Mouse (Mus musculus): ENCODE measurements around the gene Ppm1l. TPM values are rescaled to one million over a fixed set of nuclear protein-coding genes. Genes with fewer than 3 reads are reported as not detected.

Ppm1l gene
- total RNA-seq, 2 experiments from 2014 or later = 77.3 to 84.5 TPM

GRCm38 (mm10) chr3:69429319-69429718, 112.7 kb downstream of the Ppm1l start:
- no peak for DNase-seq (ENCODE audit: low spot score in 2 of 2)

GRCm38 (mm10) chr3:69433580-69433979, 116.9 kb downstream of the Ppm1l start:
- DNase-seq (ENCODE audit: low spot score in 2 of 2) = no peak

- DNase-seq (ENCODE audit: low spot score in 2 of 2) = peak; percentile 34 to 35
Observed at GRCm38 (mm10) chr3:69438773-69439514, 122.3 kb downstream of the Ppm1l start.

GRCm38 (mm10) chr3:69440761-69441160, 124.1 kb downstream of the Ppm1l start:
- DNase-seq (ENCODE audit: low spot score in 2 of 2) = no peak

- no peak for DNase-seq (ENCODE audit: low spot score in 2 of 2)
Observed at GRCm38 (mm10) chr3:69446989-69447388, 130.3 kb downstream of the Ppm1l start.

- no peak for DNase-seq (ENCODE audit: low spot score in 2 of 2)
Observed at GRCm38 (mm10) chr3:69449041-69449440, 132.4 kb downstream of the Ppm1l start.

GRCm38 (mm10) chr3:69454330-69454729, 137.7 kb downstream of the Ppm1l start:
- DNase-seq (ENCODE audit: low spot score in 2 of 2) = no peak

- DNase-seq (ENCODE audit: low spot score in 2 of 2) = no peak
Observed at GRCm38 (mm10) chr3:69456071-69456470, 139.4 kb downstream of the Ppm1l start.

- no peak for DNase-seq (ENCODE audit: low spot score in 2 of 2)
Observed at GRCm38 (mm10) chr3:69458756-69459155, 142.1 kb downstream of the Ppm1l start.

GRCm38 (mm10) chr3:69461956-69462355, 145.3 kb downstream of the Ppm1l start:
- DNase-seq (ENCODE audit: low spot score in 2 of 2) = no peak

- DNase-seq (ENCODE audit: low spot score in 2 of 2) = no peak
Observed at GRCm38 (mm10) chr3:69465751-69466150, 149.1 kb downstream of the Ppm1l start.

GRCm38 (mm10) chr3:69468280-69469008, 151.8 kb downstream of the Ppm1l start:
- peak in 1 of 2 experiments; percentile 37 for DNase-seq (ENCODE audit: low spot score in 2 of 2)

- DNase-seq (ENCODE audit: low spot score in 2 of 2) = no peak
Observed at GRCm38 (mm10) chr3:69469463-69470141, 152.9 kb downstream of the Ppm1l start.

- no peak for DNase-seq (ENCODE audit: low spot score in 2 of 2)
Observed at GRCm38 (mm10) chr3:69470142-69470796, 153.6 kb downstream of the Ppm1l start.

GRCm38 (mm10) chr3:69475850-69476450, 159.3 kb downstream of the Ppm1l start:
- no peak for DNase-seq (ENCODE audit: low spot score in 2 of 2)

GRCm38 (mm10) chr3:69479937-69480336, 163.3 kb downstream of the Ppm1l start:
- DNase-seq (ENCODE audit: low spot score in 2 of 2) = peak in 1 of 2 experiments; percentile 41

- DNase-seq (ENCODE audit: low spot score in 2 of 2) = peak; percentile 76 to 81
Observed at GRCm38 (mm10) chr3:69481835-69482234, 165.2 kb downstream of the Ppm1l start.

GRCm38 (mm10) chr3:69484006-69484574, 167.4 kb downstream of the Ppm1l start:
- no peak for DNase-seq (ENCODE audit: low spot score in 2 of 2)

GRCm38 (mm10) chr3:69484582-69484981, 167.9 kb downstream of the Ppm1l start:
- no peak for DNase-seq (ENCODE audit: low spot score in 2 of 2)

GRCm38 (mm10) chr3:69485347-69485746, 168.7 kb downstream of the Ppm1l start:
- no peak for DNase-seq (ENCODE audit: low spot score in 2 of 2)

GRCm38 (mm10) chr3:69485756-69486155, 169.1 kb downstream of the Ppm1l start:
- DNase-seq (ENCODE audit: low spot score in 2 of 2) = no peak
